Mouse (Mus musculus) hindbrain, embryonic 13.5 days (tissue): ENCODE results near the gene Vwf. TPM values are rescaled to one million over a fixed set of nuclear protein-coding genes. Genes with fewer than 3 reads are reported as not detected.

ENCODE experiments used
- ATAC-seq: fragments of 200-750 bp; cut with Nextera tagmentation; 2 replicates; pipeline ENCODE4 v1.8.0; 2017; ENCODE audit warnings: moderate TSS enrichment; ENCODE audit not compliant: low FRiP score
- H3K27ac ChIP-seq: fragments of 300-500 bp; sonication (generic); 2 replicates; pipeline ENCODE4 v1.5.1; 2015; ENCODE audit warnings: inconsistent platforms, mild to moderate bottlenecking, moderate library complexity
- H3K27me3 ChIP-seq: fragments of 300-500 bp; sonication (generic); 2 replicates; pipeline ENCODE4 v1.6.1; 2015; ENCODE audit warnings: mild to moderate bottlenecking, inconsistent platforms
- H3K36me3 ChIP-seq: fragments of 300-500 bp; sonication (generic); 2 replicates; pipeline ENCODE4 v1.6.1; 2015; ENCODE audit warnings: mild to moderate bottlenecking, inconsistent platforms
- H3K4me1 ChIP-seq: fragments of 300-500 bp; sonication (generic); replicated peaks from 2 replicates; pipeline ENCODE4 v1.6.1; 2015; ENCODE audit warnings: inconsistent platforms
- H3K4me2 ChIP-seq: fragments of 300-500 bp; sonication (generic); 2 replicates; pipeline ENCODE4 v1.6.1; 2015; ENCODE audit warnings: inconsistent platforms, mild to moderate bottlenecking, moderate library complexity
- H3K4me3 ChIP-seq: fragments of 300-500 bp; sonication (generic); 2 replicates; pipeline ENCODE4 v1.5.1; 2015; ENCODE audit warnings: mild to moderate bottlenecking, inconsistent platforms
- H3K9ac ChIP-seq: fragments of 300-500 bp; sonication (generic); 2 replicates; pipeline ENCODE4 v1.6.1; 2015; ENCODE audit warnings: mild to moderate bottlenecking, inconsistent platforms
- H3K9me3 ChIP-seq: fragments of 300-500 bp; sonication (generic); 2 replicates; pipeline ENCODE4 v1.6.1; 2016; ENCODE audit warnings: inconsistent platforms
- WGBS: fragments of 180-500 bp; shearing (Covaris S2); methylation state at CpG from one replicate; pipeline ENCODE4 v1.1.7; 2015; 5-methylcytosine and 5-hydroxymethylcytosine counted together
- polyA plus RNA-seq: library from polyadenylated mRNA; unstranded; fragments of >200 nt; fragmentation: Nextera tagmentation; extraction: Ambion mirVana; gene quantifications from 2 replicates; pipeline ENCODE4 v1.2.1, GENCODE M21; 2015

The Vwf gene
- polyA plus RNA-seq, 1 experiment from 2014 or later: 8.0 TPM

DNA sequence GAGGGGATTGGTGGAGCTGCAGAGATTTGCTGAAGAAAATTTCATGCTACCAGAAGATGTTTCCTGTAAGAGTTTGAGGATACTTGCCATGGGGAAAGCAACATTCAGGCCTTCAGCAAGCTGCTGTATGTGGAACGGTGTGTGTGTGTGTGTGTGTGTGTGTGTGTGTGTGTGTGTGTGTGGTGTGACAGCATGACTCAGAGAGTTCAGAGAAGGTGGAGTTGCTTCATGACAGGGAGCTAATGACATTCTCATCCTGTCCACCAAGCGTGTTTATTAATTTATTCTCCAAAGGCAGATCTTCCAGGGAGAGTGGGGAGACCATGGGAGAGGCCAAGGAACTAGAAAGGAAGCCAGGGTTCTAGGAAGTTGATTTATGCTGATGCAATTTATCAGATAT, 117.3 kb downstream of the Vwf start:
- WGBS: 94% methylated on average over 2 of the region's 2 CpGs
- no peak overlapping the region for H3K4me2 ChIP-seq
- no peaks in the 10 kb centered on the region for H3K4me1 ChIP-seq

DNA sequence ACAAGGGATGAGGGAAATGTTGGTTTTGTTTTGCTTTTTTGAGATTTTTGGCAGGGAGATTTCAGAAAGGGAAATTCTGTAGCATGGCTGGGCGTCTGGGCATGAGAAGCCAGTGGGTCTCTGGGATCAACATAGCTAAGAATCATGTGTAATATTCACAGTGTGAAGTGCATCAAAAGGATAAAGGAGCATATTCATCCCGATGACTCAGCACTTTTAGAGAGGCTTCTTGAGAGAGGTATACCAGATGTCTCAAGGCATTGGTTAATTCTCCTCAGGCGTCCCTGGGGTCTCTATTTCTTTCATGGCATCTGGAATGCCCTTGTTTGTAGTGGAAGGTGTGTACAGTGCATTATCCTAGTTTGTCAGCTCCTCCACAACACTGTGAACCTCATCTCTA, 125.3 kb downstream of the Vwf start:
- H3K27ac ChIP-seq: no peak overlapping the region
- no peaks in the 10 kb centered on the region for H3K36me3 ChIP-seq
- H3K4me1 ChIP-seq: no peaks in the 10 kb centered on the region
- H3K9me3 ChIP-seq: no peaks in the 10 kb centered on the region
- 92% methylated on average over 3 of the region's 3 CpGs for WGBS
- H3K9ac ChIP-seq: no peak overlapping the region
- no peaks in the 10 kb centered on the region for H3K27me3 ChIP-seq
- H3K4me3 ChIP-seq: no peak overlapping the region
- no peak overlapping the region for H3K4me2 ChIP-seq
- no peak for ATAC-seq

More for the DNA sequence above, 117.3 kb downstream of the Vwf start:
- no peak overlapping the region for H3K27ac ChIP-seq
- no peak for ATAC-seq
- no peak overlapping the region for H3K9ac ChIP-seq
- no peak overlapping the region for H3K4me3 ChIP-seq
- H3K36me3 ChIP-seq: no peaks in the 10 kb centered on the region
- no peaks in the 10 kb centered on the region for H3K27me3 ChIP-seq
- no peaks in the 10 kb centered on the region for H3K9me3 ChIP-seq

DNA sequence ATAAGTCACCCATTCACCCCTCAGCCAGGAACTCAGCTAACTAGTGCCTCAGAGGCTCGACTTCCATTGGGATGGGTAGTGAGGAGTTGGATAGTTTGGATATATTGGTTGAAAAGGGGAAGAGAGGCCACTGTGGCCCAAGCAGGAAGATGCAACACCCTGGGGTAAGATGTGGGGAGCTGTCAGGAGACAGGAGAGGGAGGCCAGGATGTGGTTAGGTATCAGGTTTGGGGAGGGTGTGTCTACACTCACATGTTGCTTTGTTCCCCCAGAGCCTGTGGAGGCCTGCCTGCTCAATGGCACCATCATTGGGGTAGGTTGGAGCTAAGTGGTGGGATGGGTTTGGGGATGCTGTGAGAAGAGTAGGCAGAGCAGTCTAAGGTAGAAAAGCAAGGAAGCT, 131.9 kb downstream of the Vwf start:
- Histone ChIP-seq H3K36me3 (no peaks in the 10 kb centered on the region), H3K4me2 (no peak overlapping the region), H3K27ac (no peak overlapping the region), H3K9me3 (no peaks in the 10 kb centered on the region), H3K9ac (no peak overlapping the region), H3K4me3 (no peak overlapping the region), H3K4me1 (no peaks in the 10 kb centered on the region), H3K27me3 (no peaks in the 10 kb centered on the region)
- 89% methylated on average over 1 of the region's 1 CpGs for WGBS
- ATAC-seq: no peak

DNA sequence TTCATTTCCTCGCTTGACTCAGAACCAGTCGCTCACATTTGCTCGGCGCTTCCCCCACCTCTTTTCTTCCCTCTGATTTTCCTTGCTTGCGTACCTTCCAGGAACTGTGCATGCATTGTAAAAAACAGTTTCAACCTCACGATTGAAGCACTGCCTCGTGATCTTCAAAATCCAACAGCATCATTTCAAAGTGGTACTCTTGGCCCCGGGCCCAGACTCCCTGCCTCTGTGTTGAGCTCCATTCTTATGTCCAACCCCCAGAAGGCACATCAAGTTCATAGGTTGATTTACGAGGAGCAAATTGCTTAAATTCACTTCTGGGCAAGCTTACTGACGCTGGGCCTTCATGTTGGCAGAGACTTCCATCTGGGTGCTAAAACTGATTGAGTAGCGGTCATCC, 134.0 kb downstream of the Vwf start:
- no peak overlapping the region for H3K4me2 ChIP-seq
- H3K9ac ChIP-seq: no peak overlapping the region
- no peaks in the 10 kb centered on the region for H3K9me3 ChIP-seq
- H3K4me1 ChIP-seq: no peaks in the 10 kb centered on the region
- whole genome bisulfite sequencing: 76% methylated on average over 11 of the region's 11 CpGs
- no peaks in the 10 kb centered on the region for H3K36me3 ChIP-seq
- H3K27ac ChIP-seq: no peak overlapping the region
- H3K27me3 ChIP-seq: no peaks in the 10 kb centered on the region
- ATAC-seq: no peak
- H3K4me3 ChIP-seq: no peak overlapping the region

DNA sequence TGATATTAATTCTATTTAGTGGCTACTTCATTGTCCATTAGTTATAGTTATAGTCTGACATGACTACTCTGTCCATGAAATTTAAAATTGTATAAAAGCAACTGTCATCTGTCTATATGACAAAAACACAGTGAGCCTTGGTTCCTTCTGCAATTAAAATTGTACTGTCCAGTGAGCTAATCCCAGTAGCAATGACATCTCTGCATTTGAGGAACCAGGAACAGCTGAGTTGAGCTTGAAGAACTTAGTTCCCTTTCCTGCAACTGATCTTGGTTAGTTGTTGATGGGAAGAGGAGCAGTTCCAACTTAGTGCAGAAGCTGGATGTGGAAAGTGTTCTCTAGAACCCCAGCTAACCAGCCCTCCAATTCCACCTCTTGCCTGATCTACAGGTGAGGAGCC, 138.8 kb downstream of the Vwf start:
- Histone ChIP-seq H3K9ac (no peak overlapping the region), H3K4me2 (no peak overlapping the region), H3K27ac (no peak overlapping the region), H3K36me3 (no peaks in the 10 kb centered on the region), H3K4me3 (no peak overlapping the region), H3K4me1 (peaks cover 11% of the 10 kb centered on the region), H3K9me3 (no peaks in the 10 kb centered on the region), H3K27me3 (peaks cover 10% of the 10 kb centered on the region; the same call in 1 of the 2 replicates)
- ATAC-seq: no peak

DNA sequence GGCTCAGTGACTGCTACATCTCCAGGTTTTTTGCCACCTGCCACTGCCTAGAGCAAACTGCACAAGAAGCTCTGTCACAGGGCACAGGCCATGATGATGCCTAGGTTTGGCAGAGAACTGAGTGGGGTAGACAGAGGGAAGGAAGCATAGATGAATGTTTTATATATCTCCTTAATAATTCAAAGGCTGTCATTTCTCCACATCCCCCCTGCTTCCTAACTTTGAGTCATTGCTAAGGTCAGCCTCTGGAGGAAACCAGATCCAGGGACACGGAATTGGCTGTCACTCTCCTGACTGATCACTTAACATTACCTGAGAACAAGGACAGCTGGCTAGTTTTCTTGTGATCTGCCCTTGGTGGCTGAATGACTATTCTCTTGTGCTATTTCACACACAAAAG, 141.4 kb downstream of the Vwf start:
- Histone ChIP-seq H3K27me3 (peaks cover 19% of the 10 kb centered on the region; the same call in 1 of the 2 replicates), H3K4me3 (no peak overlapping the region), H3K4me2 (no peak overlapping the region), H3K9me3 (no peaks in the 10 kb centered on the region), H3K36me3 (no peaks in the 10 kb centered on the region), H3K27ac (no peak overlapping the region), H3K9ac (no peak overlapping the region), H3K4me1 (peaks cover 16% of the 10 kb centered on the region)
- no peak for ATAC-seq
- 49% methylated on average over 1 of the region's 1 CpGs for WGBS

DNA sequence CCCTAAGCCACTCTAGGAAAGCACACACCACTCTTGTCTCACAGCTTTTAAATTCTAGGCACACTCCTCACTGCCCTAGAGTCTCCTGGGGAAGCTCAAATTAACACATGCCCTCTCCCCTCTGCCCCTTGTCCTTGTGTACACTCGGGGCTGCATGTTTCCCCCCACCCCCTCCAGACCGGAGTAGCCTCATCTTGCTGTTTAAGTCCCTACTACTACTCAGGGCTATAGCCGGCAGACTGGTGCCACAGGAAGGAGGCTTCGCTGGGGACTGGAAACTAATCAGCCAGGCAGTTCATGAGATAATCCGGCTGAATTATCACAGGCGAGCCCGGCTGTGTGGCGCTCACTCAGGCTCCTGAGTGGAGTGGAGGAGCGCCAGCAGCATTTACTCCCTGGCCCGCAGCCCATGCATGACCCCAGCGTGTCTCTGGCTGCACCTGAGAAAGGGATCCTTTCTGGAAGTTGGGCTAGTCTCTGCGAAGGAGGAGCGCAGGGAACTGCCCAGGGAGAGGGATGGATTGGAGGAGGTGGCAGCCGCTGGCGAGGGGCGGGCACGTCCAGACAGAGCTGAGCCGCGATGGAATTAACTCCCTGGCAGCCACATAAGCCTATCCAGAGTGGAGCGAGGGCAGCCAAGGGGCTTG, 143.6 kb downstream of the Vwf start, which contains the start of gene Ano2:
Gene Ano2 (plus strand): TSS at position 363 of the 647 bp plus-strand sequence.
- WGBS: 2% methylated on average over 20 of the region's 20 CpGs

DNA sequence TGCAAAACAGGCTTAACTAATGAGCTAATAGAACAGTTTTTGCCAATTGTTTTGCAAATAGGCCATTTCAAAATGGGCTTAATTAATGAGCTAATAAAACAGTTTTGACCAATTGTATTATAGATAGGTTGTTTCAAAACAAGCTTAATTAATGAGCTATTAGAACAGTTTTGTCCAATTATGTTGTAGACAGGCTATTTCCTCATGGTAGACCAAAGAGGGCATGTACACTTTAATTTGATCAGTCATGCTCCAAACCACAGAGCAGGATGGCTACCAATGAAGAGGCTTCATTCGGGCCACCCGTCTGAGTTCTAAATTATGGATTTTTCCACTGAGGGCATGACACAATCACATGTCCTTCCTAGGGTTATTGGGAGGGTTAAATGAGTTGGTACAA, 154.6 kb downstream of the Vwf start:
- no peak for ATAC-seq
- no peak overlapping the region for H3K27ac ChIP-seq
- H3K27me3 ChIP-seq: no peaks in the 10 kb centered on the region
- 93% methylated on average over 2 of the region's 2 CpGs for WGBS
- H3K36me3 ChIP-seq: no peaks in the 10 kb centered on the region
- no peaks in the 10 kb centered on the region for H3K4me1 ChIP-seq
- no peaks in the 10 kb centered on the region for H3K9me3 ChIP-seq
- H3K4me2 ChIP-seq: no peak overlapping the region
- no peak overlapping the region for H3K4me3 ChIP-seq
- H3K9ac ChIP-seq: no peak overlapping the region

More for the DNA sequence above, 143.6 kb downstream of the Vwf start, which contains the start of gene Ano2:
- H3K4me1 ChIP-seq: peaks cover 16% of the 10 kb centered on the region
- ATAC-seq: peak; percentile 76
- H3K4me3 ChIP-seq: peak within 1 kb of the TSS; percentile 35
- H3K36me3 ChIP-seq: no peaks in the 10 kb centered on the region
- H3K9ac ChIP-seq: peak within 1 kb of the TSS; percentile 65
- peaks cover 19% of the 10 kb centered on the region; the same call in 1 of the 2 replicates for H3K27me3 ChIP-seq
- H3K9me3 ChIP-seq: no peaks in the 10 kb centered on the region
- no peak within 1 kb of the TSS for H3K27ac ChIP-seq
- H3K4me2 ChIP-seq: peak within 1 kb of the TSS; percentile 67

DNA sequence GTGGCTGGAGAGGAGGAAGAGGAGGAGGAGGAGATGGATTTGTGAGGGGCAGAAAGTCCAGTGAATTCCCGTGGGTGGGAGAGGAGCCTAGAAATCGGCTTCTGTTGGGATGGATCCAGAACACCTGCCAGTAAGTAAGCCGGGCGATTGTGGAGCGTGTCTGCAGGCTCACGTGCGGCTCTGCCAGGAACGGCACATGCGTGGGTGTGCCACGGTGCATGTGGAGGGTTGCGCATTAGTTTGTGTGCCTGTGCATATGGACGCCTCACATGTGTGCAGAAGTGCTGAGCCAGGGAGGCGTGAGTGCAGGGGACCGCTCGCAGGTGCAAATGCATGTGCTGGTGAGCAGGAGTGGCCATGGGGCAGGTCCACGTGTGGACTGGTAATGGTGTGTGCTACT, 164.7 kb downstream of the Vwf start:
- H3K27me3 ChIP-seq: no peaks in the 10 kb centered on the region
- no peak for ATAC-seq
- no peaks in the 10 kb centered on the region for H3K36me3 ChIP-seq
- no peak overlapping the region for H3K4me2 ChIP-seq
- H3K4me1 ChIP-seq: no peaks in the 10 kb centered on the region
- H3K9ac ChIP-seq: no peak overlapping the region
- WGBS: 87% methylated on average over 16 of the region's 16 CpGs
- no peak overlapping the region for H3K4me3 ChIP-seq
- no peaks in the 10 kb centered on the region for H3K9me3 ChIP-seq
- no peak overlapping the region for H3K27ac ChIP-seq

DNA sequence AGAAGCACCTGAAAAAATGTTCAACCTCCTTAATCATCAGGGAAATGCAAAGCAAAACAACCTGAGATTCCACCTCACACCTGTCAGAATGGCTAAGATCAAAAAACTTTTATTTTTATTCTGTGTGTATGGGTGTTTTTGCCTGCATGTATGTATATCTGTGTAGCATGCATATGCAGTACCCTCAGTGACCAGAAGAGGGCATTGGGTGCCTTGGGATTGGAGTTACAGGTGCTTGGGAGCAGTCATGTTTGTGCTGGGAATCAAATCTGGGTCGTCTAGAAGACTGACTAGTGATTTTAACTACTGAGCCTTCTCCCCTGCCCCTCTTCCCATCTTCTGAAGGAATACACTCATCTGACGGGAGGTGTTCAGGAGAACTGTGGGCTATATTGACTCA, 179.8 kb downstream of the Vwf start:
- Histone ChIP-seq H3K27me3 (no peaks in the 10 kb centered on the region), H3K36me3 (no peaks in the 10 kb centered on the region), H3K9me3 (0 out of 2 replicates have a peak, but pooled peaks cover 7% of the 10 kb centered on the region), H3K9ac (no peak overlapping the region), H3K27ac (no peak overlapping the region), H3K4me3 (no peak overlapping the region), H3K4me2 (no peak overlapping the region), H3K4me1 (no peaks in the 10 kb centered on the region)
- WGBS: 76% methylated on average over 2 of the region's 2 CpGs
- no peak for ATAC-seq

DNA sequence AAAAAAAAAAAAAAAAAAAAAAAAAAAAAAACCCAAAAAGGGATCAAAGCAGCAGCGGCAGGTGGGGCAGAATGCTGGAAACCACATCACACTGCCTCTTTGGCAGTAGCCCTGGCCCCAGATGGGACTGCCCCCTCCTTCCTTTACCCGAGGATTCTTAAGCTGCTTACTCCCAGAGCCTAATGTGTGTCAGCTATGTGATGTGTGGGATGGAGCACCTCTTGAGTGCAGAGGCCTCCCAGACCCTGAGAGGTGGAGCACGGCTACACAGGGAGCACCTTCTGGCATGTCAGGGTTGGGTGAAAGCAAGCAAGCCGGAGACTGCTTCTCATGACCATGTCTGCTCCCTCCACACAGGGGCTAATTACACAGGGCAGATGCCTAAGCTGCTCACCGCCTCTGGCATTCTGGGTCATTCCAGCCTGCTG, 180.9 kb downstream of the Vwf start:
- Histone ChIP-seq H3K27me3 (no peaks in the 10 kb centered on the region), H3K9me3 (0 out of 2 replicates have a peak, but pooled peaks cover 7% of the 10 kb centered on the region), H3K27ac (no peak overlapping the region), H3K9ac (no peak overlapping the region), H3K36me3 (no peaks in the 10 kb centered on the region), H3K4me2 (no peak overlapping the region), H3K4me3 (no peak overlapping the region), H3K4me1 (no peaks in the 10 kb centered on the region)
- 64% methylated on average over 5 of the region's 5 CpGs for whole genome bisulfite sequencing
- no peak for ATAC-seq

DNA sequence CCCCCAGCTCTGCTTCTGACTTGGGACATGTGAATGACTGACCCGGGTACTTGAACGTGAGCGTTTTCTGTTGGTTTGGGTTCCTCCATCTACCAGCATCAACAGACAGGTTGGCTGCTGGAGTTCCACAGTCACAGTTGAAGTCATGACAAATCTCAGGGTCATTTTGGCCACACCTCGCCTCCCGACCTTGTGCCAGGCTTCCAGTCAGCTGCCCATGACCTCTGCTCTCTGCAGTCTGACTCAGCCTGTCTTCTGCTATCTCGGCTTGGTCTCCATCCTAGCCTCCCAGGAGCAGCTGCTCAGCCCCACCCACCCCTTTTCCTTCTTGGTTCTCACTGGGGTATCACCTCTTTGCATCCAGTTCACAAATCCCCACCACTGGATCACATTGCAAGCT, 182.9 kb downstream of the Vwf start:
- H3K27me3 ChIP-seq: no peaks in the 10 kb centered on the region
- no peak overlapping the region for H3K27ac ChIP-seq
- H3K9me3 ChIP-seq: 0 out of 2 replicates have a peak, but pooled peaks cover 7% of the 10 kb centered on the region
- H3K4me1 ChIP-seq: no peaks in the 10 kb centered on the region
- no peak overlapping the region for H3K9ac ChIP-seq
- no peaks in the 10 kb centered on the region for H3K36me3 ChIP-seq
- H3K4me2 ChIP-seq: no peak overlapping the region
- 86% methylated on average over 6 of the region's 6 CpGs for WGBS
- no peak for ATAC-seq
- H3K4me3 ChIP-seq: no peak overlapping the region

DNA sequence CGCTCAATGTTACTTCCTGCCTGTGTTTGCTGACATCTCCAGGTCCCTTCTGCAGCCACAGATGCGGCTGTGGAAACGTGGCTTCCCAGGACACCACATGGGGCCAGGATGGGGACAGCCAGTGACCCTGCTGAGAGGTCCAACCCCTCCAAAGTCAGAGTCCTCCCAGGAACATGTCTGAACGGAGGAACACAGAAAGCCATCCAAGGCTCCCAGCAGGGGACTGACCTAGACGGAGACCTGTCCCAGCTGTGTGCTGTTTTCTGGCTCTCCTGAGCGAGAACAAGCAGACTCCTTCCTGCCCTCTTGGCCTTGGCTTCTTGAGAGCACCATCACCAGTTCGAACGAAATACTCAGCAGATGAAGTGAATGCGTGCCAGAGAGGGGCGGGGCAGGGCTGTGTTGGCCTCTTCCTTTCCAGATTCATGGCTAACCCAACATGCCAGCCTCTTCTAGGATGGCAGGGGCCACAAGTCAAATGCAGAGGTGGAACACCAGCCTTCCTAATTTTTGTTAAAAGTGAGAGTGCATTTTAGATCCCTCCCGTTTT, 183.5 kb downstream of the Vwf start:
- H3K27ac ChIP-seq: no peak overlapping the region
- no peaks in the 10 kb centered on the region for H3K27me3 ChIP-seq
- no peak overlapping the region for H3K9ac ChIP-seq
- H3K9me3 ChIP-seq: 0 out of 2 replicates have a peak, but pooled peaks cover 7% of the 10 kb centered on the region
- no peak overlapping the region for H3K4me3 ChIP-seq
- WGBS: 70% methylated on average over 11 of the region's 11 CpGs
- no peaks in the 10 kb centered on the region for H3K4me1 ChIP-seq
- no peak for ATAC-seq
- H3K36me3 ChIP-seq: no peaks in the 10 kb centered on the region
- no peak overlapping the region for H3K4me2 ChIP-seq
